Mouse (Mus musculus) common myeloid progenitor, adult 5-6 weeks (primary cell): ENCODE data around the gene Gm37419. TPM values are rescaled to one million over a fixed set of nuclear protein-coding genes. Genes with fewer than 3 reads are reported as not detected.
A peak's percentile ranks its signal among the peaks of the same experiment; 100 is the strongest.

ENCODE experiments used
- ATAC-seq: replicated peaks from 2 replicates; pipeline ENCODE4 v1.8.0; 2016; ENCODE audit warnings: low read depth, mild to moderate bottlenecking, moderate TSS enrichment, inconsistent platforms; ENCODE audit not compliant: poor library complexity, severe bottlenecking
- total RNA-seq: library from RNA; stranded (forward); fragments of 200-1000, 187-1606 nt; gene quantifications from 2 replicates; pipeline ENCODE4 v1.2.3, GENCODE M21; 2017

The Gm37419 gene
- total RNA-seq, 1 experiment from 2014 or later = not detected

DNA sequence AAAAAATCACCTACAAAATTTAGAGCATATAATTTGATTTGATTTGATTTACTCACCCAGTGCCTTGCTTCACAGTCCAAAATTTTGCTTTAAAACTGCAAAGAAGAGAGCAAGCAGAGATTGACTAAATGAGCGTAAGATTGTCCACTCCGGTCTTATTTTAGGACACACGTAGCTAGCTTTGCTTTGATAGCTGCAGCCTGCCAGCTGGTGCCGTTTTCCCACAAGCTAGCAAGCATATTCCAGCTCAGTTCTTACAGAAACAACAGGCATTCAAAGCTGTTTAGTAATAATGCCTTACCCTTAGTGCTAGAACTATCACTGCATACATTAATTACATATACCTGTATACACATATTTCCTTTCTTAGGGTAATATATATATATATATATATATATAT is 9.8 kb upstream of the Gm37419 start:
- no peak for ATAC-seq

DNA sequence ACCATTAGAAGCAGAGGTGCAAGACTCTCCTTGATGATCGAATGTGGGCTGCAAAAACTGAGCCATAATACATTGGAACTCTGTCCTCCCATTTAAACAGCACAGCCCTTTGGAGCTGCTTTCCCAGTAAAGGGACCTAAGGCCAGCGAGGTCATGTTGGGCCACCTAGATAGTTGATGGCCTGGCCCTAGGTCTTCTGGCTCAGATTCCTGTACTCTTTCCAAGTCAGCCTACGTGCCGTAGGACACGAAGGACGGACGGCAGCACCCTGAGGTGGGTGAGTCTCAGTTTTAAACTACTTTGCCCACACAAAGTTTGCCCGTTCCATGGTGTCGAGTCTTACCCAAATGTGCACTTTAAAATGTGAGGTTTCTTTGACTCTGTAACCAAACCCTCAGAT is 8.8 kb upstream of the Gm37419 start:
- ATAC-seq = no peak

DNA sequence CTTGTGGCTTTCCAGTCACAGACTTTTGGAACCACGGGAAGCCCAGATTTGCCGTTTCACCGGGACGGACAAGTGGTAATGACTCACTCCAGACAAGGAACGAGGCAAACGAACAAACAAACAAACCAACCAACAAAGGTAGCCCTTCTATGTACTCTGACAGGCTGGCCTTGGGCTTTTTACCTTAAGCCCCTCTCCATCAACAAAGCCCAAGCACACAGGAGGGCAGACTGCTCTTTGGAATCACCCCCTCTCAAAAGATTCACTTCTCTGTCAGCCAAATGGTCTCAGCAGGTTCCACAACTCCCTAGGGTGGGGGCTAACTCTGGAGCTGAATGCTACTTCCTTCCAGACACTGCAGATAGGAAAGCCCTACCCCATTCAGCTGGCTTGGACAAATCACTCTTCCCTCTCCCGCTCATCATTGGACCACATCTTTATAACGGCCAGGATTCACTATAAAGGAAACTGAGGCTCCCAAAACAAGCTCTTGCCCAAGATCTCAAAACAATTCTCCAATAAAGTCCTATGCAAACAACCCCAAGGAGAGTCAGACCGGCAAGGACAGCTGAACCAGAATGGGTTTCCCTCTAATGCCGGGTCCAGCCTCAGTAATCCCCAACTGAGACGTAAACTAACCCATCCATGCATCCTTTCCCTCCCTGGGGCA is 7.9 kb upstream of the Gm37419 start:
- no peak for ATAC-seq

DNA sequence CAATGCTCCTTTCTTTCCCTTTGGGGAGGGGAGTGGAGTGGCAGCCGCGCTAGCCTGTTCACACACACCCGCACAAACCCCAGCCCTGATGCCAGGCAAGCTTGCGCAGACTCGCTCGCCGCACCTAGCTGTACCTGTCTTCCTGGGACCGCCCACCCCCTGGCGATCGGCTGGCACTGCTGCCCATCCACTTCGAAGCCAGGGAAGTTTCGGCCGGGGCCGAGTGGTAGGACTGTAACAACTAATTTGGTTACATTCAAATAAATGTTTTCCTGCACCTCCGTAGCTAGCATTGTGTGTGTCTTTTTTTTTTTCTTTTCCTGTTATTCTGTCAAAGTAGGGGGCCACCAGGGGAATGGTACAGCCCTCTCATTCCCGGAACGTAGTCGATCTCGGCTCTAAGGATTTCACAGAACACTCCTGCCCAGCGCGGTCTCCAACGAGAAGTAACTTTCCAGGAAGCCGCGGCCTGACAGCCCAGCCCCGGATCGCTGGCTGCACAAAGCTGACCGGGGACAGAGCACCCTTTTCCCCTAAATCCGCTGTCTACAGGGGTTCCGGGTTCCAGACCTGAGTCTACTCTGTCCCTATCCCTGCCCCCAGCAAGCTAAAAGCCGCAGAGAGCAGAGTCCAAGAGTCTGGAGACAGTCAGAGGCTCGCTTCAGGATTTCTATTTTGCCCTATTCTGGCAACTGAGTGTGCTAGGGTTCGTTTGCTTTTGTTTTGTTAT is 7.1 kb upstream of the Gm37419 start:
- ATAC-seq = peak; percentile 18; the same call in 1 of the 2 replicates

DNA sequence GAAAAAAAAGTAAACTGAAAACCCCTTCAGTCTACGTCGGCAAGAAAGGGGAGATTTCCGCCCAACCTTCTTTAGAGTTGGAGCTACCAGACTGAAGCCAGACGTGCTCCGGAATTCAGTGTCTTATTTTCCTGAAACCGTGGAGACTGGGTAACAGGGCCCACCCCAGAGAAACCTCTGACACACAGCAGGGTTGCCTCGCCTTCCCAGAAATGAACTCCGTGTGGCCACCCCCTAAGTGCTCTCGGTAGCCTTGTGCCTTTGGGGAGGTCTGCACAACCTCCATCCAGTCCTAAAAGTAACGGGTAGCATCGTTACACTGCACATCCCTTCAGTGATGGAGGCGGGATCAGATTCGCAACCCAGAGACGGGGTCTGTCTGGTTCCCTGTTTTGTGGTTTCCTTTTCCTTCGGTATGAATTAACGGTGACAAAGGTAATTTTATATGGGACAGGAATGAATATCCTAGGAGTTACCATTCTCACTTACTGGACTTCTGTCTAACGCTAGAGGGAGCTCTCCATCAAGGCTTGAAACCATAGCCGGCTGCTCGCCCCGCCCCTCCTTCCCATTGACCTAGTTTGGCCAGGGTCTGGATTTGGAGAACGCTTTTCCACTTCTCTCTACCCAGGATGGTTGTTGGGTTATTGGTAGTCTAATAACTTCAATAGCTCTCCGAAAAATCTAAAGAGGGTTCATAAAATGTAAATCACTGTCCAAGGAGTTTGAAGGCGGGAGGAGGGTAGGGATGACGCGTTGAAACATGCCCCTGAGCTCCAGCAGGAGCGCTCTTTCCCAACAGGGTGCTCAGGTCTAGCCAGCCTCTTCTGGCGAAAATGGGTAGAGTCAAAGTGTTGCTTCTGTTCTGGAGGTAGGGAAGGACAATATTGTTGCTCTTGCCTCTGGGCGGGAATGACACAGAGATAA is 6.1 kb upstream of the Gm37419 start:
- ATAC-seq = peak; percentile 57

GRCm38 (mm10) chr16:23982891-23983588 is 5.2 kb upstream of the Gm37419 start:
- ATAC-seq = no peak

GRCm38 (mm10) chr16:23984183-23984582 is 4.1 kb upstream of the Gm37419 start:
- ATAC-seq = peak; percentile 22; the same call in 1 of the 2 replicates

- ATAC-seq = peak; percentile 10
Measured at GRCm38 (mm10) chr16:23984760-23985466, 3.4 kb upstream of the Gm37419 start.

DNA sequence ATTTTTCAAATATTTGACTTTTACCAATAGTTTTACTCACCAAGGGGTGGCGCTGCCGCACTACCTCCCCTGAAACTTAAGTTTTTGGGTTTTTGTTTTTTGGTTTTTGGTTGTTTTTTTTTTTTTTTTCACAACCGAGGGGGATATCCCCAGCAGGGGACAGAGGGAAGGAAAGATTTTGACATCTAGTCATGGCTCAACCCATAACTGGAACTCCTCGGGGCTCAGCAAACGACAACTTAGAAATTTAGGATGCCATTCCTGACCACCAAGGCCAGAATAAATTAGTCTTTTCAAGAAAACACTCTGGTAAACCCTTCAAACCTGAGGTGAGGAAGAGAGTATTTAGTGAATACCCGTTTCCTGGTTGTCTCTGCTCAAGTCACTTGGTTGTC is 2.8 kb upstream of the Gm37419 start:
- no peak for ATAC-seq

DNA sequence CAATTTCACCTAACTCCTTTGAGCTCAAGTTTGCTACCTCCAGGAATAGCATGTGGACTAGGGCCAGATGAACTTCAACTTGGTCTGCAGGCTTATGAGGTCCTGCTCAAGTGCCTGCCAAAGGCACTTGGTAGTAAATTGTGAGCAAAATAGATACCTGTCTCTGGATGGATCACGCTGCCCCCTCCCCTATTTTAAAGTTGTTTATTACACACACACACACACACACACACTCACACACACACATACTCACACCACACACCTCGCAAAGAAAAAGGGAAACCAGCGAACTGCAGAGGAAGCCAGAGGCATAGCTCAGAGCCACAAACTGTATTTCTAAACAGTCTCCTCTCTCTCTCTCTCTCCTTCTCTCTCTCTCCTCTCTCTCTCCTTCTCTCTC is 2.1 kb upstream of the Gm37419 start:
- no peak for ATAC-seq

GRCm38 (mm10) chr16:23986871-23987270 is 1.4 kb upstream of the Gm37419 start:
- ATAC-seq = no peak

- ATAC-seq = no peak
Measured at GRCm38 (mm10) chr16:23987341-23988156, 733 bp upstream of the Gm37419 start.

- ATAC-seq = no peak
Measured at GRCm38 (mm10) chr16:23988157-23988465, 171 bp upstream of the Gm37419 start.

GRCm38 (mm10) chr16:23989209-23990160 is 1.2 kb downstream of the Gm37419 start:
- no peak for ATAC-seq

DNA sequence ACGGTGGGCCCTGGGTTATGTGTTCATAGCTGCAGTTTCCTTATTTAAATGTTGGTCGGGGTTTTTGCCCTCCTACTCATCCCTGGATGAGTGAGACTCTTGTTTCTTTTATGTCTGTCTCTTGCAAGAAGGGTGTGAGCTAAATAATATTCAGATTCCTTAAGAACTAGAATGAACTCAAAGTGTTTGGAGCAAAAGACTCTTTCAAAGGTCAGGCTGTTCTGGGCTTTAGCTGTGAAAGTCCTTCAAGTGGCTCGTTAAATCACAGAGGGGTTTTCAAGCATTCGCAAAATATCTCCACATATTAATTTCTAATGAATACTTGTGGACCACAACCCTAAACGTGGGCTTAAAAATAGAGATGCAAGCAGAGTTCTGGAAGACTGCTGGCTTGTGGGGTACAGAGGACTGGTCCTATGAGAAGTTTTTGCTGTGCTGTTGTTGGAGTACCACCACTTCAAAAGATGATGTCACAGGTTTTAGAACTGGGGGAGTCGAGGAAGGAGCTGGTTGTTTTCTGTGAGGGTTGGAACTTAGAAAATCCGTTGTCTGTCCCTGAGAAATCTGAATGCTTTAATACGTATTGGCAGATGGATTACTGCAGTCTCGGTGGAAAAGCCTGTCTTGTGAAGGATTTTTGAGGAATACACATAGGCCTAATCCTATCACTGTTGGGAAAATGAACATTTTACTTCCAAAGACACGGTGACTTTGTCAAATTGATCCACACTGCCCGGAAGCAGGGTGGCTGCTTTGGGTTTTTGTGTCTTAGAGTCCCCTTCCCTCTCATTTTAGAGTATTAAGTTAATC is 2.1 kb downstream of the Gm37419 start:
- no peak for ATAC-seq

DNA sequence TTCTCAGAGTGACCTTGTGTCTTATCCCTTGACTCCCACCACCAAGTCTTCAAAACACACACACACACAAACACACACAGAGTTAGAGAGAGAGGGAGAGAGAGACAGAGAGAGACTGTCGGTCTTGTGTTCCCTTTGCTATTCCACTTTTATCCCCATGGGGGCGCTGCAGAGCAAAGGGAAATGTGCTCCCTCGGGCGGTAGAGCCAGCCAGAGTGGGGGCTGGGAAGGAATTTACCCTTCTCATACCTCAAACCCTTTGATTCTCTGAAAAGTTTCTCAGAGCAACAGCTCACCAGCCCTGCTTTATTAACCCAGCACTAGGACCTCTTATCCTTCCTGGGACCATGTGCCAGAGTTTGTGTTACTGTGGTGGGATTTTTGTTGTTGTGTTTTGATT is 2.9 kb downstream of the Gm37419 start:
- peak; percentile 38 for ATAC-seq
